Mouse (Mus musculus): Measurements from ENCODE around the gene Fhl1.

The Fhl1 gene

DNA sequence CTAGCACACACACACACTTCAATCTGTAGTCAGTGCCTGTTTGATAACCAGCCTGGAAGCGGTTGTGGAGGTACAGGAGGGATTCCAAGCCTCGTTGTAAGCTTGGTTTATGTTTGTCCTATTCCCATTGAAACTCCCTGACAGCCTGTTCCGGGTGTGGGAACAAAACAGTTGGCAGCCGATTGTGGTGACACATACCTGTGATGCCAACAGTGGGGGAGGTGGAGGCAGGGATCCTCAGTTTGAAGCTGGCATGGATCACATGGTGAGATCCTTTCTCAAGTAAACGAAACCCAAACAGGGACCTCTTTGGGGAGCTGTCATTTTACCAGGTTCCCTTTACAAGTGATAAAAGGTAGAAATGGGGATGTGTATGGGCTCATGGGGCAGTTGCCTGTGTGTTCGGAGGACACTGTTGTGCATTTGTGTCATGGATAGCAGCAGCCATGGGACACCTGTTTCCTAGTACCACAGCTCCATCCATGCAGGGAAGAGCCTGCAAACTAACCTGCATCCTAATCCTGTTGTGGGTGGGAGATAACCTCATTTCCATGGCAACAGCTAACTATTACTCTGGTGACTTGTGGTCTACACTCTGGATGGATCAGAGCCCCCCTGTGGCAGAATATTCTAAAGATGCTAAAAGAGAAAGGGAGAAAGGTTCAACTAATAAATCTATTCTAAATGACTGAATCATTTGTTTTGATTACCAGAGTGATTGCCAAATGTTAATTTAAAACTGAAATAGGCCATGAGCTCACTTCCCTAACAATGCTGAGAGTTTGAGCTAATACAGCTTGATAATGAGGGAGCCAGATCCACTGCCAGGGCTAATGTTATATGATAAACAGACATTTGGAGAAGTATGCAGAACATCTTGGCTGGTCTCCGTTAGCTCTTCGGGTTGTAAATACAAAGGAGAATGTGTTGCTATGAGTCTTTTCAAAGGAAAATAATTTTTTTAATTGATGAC, 22.0 kb downstream of the Fhl1 start:
- peak; percentile 48 to 54 for DNase-seq

DNA sequence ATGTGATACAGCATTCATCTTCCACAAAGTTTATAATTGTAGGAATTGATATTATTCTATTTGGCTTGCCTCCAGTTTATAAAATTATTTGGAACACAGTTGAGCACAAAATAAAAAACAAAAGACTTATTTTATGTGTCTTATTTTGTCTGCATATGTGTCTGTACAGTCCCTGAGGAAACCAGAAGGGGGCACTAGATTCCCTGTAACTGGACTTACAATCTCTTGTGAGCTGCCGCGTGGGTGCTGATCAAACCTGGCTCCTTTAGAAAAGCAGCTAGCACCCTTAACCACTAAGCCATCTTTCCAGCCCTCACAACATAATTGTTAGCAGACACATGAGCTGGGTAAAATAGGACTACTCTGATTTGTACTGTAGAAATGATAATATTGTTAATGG, 24.1 kb downstream of the Fhl1 start:
- DNase-seq: peak; percentile 21 to 40

DNA sequence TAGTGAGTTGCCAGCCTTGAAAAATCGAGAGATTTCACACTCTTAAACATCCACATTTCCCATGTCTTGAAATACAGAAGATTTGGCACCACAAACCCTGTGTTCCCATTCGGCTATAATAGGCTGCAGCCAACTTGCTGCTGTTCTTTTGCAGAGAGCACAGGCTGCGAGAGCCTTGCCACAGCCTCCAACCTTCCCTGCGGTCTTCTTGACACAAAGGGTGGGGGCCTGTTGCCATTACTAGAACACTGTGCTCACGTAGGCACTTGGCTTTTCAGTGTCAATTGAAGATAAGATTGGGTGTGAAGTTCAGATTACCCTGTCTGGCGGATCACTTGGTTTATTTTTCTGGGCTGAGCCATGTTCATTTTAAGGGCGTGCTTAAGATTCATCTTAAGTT, 24.8 kb downstream of the Fhl1 start:
- no peak for DNase-seq

DNA sequence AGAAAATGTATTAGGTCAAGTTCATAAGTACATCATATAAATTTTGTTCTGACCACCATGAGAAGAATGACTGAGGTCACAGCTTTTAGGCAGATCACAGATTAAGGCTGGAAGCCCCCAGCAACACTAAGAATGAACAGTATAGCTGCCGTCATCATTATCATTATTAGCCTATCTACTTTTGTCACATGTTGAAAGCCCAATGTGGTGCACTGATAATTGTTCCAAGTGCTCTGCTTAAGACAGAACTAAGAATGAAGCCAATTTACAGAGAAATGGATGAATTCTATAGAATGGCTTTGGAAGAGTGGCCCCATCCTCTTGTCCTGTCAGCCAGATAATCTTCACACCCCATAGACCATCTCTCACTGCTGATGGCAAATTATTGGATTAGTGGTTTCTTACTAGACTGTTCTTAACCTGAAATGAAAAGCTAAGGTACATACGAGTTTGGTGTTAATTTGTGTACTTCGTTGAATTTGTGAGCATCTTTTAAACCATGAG, 28.7 kb downstream of the Fhl1 start:
- no peak for DNase-seq

DNA sequence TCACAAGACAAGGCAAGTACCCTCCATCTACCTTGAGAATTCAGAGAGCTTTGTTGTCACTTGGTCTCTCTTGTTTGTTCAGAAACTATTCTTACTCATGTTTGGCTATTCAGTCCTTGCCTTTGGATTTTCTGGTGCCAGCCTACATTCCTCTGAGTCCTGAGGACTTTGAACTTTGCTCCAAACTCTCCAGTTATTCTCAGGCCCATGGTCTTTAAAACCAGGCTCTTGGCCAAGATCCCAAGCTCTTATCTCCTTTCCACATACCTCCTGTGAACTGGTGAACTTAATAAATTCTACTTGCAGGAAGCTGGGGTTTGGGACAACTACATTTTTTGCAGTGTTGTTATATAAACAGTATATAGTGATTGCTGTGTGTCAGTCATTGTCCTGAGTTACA, 38.3 kb downstream of the Fhl1 start:
- no peak for DNase-seq

DNA sequence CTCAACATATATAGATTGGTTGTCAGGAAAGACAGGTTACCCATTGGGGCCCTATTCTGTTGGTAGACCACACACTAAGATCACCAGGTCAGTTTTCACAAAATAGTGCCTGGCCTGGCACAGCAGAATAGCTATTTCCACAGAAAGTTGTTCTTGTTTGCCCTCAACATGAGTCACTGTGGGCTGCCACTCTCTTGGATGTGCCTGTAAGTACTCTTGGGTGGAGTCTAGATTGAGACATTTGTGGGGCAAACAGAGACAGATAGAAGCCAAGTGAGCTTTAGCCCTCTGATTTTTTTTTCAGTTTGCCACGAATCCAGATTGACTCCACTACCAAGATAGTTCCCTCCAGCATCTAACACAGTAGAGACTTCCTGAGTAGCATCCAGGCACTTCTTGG, 40.2 kb downstream of the Fhl1 start:
- no peak for DNase-seq

DNA sequence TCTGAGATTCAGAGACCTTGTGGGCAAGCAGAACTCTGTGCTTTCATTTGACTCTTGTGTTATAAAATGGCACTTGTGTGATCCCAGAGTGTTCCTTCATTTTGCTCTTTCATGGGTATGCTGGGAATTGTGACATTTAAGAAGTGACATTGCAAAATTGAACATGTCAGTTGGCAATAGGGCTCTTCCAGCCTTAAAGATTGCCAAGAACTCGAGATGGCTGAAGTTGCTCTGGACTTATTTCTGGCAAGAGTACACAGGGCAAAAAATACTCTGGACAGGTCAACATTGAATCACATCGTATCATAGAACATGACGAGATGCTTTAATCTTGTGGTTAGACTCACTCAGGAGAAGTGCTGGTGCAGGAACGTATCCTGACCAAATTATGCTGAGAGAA, 41.7 kb downstream of the Fhl1 start:
- DNase-seq: no peak

DNA sequence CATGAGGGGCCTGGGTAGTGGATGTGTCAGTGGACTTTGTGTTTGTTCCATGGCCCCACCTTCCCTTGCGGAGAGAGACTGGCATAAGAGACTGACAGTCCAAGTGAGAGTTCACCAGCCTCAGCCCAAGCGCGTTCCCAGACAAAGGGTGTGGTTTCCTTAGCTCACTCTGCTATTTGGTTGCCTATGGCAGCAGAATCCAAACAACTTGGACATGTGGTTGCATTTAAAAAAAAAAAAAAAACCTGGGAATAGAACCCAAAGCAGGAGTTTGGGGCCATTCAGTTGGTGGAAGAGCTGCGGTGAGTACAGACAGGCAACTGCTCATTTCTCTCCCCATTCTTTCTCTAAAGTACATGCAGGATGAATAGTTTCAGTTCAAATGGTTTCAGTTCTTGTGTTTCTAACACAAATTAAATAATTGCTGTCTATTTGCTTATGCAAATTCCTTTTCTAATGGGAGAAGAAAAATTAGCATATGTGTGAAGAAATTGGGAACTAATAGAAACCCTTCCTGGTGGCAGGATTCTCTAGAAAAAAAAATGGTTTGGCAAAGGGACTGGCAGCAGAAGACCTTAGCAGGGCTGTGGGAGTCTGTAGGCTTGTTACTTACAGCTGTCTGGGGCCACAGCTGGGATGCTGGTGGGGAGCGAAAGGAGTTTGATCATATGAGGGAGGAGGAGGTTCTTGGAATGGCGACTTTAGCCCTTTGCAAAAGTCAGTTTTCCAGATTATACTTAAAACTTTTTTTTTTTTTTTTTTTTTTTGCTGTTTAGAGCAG, 54.9 kb downstream of the Fhl1 start:
- no peak for DNase-seq

DNA sequence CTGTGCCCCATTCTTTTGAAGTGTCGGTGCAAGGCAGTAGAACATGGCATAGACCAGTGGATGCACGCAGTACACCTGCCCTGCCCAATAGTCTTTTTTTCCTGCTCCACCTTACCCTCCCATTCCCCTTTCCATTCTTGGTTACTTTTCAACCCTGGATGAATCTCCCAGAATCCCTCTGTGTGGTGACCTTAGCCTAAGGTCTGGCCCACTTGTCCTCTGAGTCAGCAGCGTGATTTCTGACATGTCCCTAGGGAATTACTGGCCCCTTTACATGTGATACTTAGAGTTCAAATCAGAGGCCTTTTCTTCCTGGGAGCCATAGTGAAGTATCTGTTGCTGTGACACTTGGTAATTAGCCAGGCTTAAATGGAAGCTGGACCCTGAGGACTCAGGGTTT, 55.9 kb downstream of the Fhl1 start:
- DNase-seq: no peak

DNA sequence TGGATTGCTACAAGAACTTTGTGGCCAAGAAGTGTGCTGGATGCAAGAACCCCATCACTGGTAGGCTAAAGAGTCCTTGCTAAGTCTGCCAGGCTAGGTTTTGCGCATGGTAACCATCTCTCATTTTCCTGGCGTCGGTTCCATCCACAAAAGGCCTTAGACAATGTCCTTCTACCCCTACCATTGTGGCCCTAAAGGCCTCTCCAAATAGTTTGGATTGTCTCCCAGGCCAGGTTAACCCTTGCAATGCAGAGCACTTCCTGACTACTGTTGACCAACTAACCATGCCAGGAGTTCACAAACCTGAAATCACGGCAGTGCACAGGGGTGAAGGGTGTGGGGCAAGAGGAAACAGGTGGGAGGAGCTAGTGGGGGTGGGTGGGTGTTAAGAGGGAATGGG, 59.0 kb downstream of the Fhl1 start:
- DNase-seq: no peak

DNA sequence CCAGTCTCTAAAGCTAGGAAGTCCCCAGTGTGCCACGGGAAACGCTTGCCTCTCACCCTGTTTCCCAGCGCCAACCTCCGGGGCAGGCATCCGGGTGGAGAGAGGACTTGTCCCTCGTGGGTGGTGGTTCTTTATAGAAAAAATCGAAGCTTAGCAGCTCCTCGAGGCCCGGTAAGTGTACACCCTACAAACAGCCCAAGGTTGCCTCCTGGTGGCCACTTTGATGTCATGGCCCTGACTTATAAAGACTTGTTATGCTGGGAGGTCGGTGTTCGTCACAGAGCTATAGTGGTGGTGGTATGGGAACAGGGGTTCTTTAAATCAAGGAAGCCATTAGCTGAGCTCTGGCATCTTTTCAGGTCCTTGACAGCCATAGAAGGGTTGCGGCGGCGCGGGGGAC, 59.7 kb downstream of the Fhl1 start:
- DNase-seq: peak; percentile 63 to 64

DNA sequence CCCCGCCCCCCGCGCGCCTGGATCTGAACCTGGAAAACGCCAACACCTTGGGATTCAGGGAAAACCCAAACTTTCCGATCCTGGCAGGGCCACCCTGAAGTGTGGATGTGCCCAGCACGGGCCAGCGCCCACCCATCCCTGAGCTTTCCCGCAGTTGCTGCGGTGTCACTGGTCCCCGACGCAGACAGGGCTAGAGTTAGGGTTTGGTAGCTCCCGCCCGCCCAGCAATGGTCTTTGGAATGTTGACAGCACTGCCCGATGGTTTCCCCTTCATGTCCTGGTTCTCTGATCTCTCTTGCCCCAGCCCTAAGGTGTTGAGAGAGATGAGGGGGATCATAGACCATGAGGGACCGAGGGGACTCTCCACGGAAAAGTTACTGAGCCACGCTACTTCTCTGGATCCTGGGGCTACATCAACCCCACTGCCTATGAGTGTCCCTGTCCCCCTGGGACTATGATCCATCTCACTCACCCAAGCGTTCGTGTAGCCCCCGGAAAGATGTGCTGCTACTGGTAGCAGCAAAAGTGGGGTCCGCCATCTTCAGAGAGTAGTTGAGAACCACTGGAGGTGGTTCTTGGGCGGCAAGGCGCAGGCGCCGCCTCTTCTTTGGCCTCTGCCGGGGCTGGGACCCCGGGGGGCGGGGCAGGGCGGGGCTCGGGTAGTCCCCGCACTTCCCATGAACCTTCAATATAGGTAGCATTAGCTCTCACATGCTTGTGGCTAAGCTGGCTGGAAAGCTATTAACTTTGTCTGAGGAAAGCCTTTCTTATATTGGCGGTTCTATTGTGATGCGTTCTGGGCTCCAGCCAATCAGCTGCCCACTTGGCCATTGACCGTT, 90.4 kb downstream of the Fhl1 start, which contains the start of gene Map7d3:
TSS of gene Map7d3 (minus strand) at position 562 of the 839 bp plus-strand sequence.
- DNase-seq: no peak

DNA sequence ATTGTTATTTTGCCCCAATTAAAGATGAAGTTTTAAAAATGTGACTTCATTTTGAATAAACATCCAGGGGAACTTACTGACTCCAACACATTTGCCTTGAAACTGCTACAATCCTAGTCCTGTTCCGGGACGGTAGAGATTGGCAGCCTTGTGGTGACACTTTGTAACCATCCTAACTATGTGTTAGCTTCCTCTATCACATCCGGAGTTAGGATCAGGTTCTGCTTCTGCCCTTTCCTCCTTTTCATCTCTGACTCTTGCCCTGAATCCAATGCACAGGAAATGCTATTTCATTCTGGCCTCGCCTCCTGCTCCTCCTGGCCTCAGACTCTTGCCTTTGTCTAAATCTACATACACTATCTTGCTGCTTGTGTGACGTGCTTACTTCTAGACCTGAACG, 95.9 kb downstream of the Fhl1 start:
- DNase-seq: no peak

DNA sequence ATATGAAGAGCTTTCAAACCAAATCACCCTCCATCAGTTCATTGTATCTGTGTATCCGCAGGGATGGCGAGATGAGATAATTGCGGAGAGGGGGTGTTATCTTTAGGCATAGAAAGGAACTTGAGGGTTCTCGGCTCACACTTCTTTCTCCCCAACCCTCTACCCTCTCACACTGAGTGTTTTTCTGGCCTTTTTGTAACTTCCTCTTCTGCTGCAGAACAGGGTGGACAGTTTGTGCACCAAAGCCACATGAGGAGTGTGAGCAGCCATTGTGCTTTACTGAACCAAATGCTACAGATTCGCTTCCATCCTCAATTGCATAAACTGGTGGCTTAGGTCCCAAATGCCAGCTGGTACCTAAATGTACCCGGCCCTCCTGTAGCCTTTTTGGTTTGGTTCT, 104.3 kb downstream of the Fhl1 start:
- DNase-seq: no peak

DNA sequence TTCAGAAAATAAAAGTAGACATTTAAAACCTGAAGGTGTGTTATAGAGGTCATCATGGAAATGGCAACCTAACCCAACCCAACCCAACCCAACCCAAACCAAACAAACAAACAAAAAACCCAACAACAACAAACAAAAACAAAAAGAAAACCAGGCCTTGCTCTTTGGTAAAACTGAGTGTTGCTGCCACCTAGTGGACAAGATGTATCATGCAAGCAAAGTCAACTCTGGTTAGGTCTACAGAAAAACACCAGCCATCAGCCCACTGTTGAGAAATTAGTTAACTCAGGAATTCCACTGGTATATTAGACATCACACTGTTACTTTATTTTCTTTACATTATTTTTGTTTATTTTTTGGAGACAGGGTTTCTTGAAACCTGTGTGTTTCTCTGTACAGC, 107.8 kb downstream of the Fhl1 start:
- peak; percentile 10 to 39 for DNase-seq

DNA sequence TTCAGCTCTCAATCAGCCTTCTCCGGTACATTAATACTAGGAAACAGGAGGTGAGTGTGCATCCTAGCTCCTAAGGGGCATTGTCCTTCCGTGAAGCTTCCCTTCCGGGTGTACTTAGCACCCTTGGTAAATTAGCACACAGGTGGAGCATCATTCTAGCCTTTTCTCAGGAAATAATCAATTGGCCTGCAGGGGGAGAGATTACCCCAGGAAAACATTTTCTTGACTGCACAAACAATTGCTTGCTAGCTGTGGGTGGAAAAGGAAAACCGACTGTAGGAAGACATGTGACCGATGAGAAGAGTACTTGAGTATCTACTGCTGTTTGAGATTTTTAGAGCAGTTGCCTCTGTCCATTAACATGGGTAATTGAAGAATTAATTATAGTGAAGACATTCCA, 109.7 kb downstream of the Fhl1 start:
- no peak for DNase-seq

Measured in cerebellum, postnatal 36 days (tissue).